Mouse (Mus musculus) heart, embryonic 13.5 days (tissue): ENCODE data around the gene Magoh. TPM values are rescaled to one million over a fixed set of nuclear protein-coding genes. Genes with fewer than 3 reads are reported as not detected.
A peak's percentile ranks its signal among the peaks of the same experiment; 100 is the strongest.

Experiments
- ATAC-seq: fragments of 200-750 bp; cut with Nextera tagmentation; 2 replicates; pipeline ENCODE4 v1.8.0; 2017; ENCODE audit warnings: moderate TSS enrichment; ENCODE audit not compliant: insufficient number of reproducible peaks, low FRiP score, low TSS enrichment; ENCODE audit errors: extremely low read depth
- H3K27ac ChIP-seq: fragments of 300-500 bp; sonication (generic); replicated peaks from 2 replicates; pipeline ENCODE4 v1.5.1; 2015; ENCODE audit warnings: moderate library complexity, mild to moderate bottlenecking, inconsistent platforms
- H3K27me3 ChIP-seq: fragments of 300-500 bp; sonication (generic); replicated peaks from 2 replicates; pipeline ENCODE4 v1.6.1; 2015; ENCODE audit warnings: mild to moderate bottlenecking, inconsistent platforms
- H3K36me3 ChIP-seq: fragments of 300-500 bp; sonication (generic); 2 replicates; pipeline ENCODE4 v1.6.1; 2015; ENCODE audit warnings: mild to moderate bottlenecking, inconsistent platforms
- H3K4me1 ChIP-seq: fragments of 300-500 bp; sonication (generic); 2 replicates; pipeline ENCODE4 v1.6.1; 2015; ENCODE audit warnings: inconsistent platforms
- H3K4me2 ChIP-seq: fragments of 300-500 bp; sonication (generic); 2 replicates; pipeline ENCODE4 v1.6.1; 2015; ENCODE audit warnings: inconsistent platforms, mild to moderate bottlenecking, moderate library complexity
- H3K4me3 ChIP-seq: fragments of 300-500 bp; sonication (generic); 2 replicates; pipeline ENCODE4 v1.5.1; 2015; ENCODE audit warnings: moderate library complexity, mild to moderate bottlenecking, inconsistent platforms
- H3K9ac ChIP-seq: fragments of 300-500 bp; sonication (generic); 2 replicates; pipeline ENCODE4 v1.6.1; 2015; ENCODE audit warnings: inconsistent platforms, mild to moderate bottlenecking, moderate library complexity
- H3K9me3 ChIP-seq: fragments of 300-500 bp; sonication (generic); 2 replicates; pipeline ENCODE4 v1.6.1; 2016; ENCODE audit warnings: inconsistent platforms
- WGBS: fragments of 180-500 bp; shearing (Covaris S2); methylation state at CpG from one replicate; pipeline ENCODE4 v1.1.7; 2015; ENCODE audit warnings: mixed read lengths; 5-methylcytosine and 5-hydroxymethylcytosine counted together
- polyA plus RNA-seq: library from polyadenylated mRNA; unstranded; fragments of >200 nt; fragmentation: Nextera tagmentation; extraction: Ambion mirVana; gene quantifications from 2 replicates; pipeline ENCODE4 v1.2.1, GENCODE M21; 2015

Gene Magoh
- polyA plus RNA-seq, 1 experiment from 2014 or later: 94.1 TPM

- no peaks in the 10 kb centered on the region for H3K36me3 ChIP-seq
- WGBS: 56% methylated on average over 7 of the region's 7 CpGs
- peak overlapping the region; percentile 72; the same call in 1 of the 2 replicates for H3K4me2 ChIP-seq
- no peak overlapping the region; the same call in 1 of the 2 replicates for H3K9ac ChIP-seq
- H3K4me3 ChIP-seq: no peak overlapping the region
- no peaks in the 10 kb centered on the region for H3K9me3 ChIP-seq
- no peak overlapping the region for H3K27ac ChIP-seq
- H3K4me1 ChIP-seq: peaks cover 10% of the 10 kb centered on the region
- H3K27me3 ChIP-seq: peaks cover 76% of the 10 kb centered on the region
- ATAC-seq: no peak
Observed at GRCm38 (mm10) chr4:107846795-107847194, 32.8 kb upstream of the Magoh start.

- Histone ChIP-seq H3K9ac (no peak overlapping the region), H3K4me1 (peaks cover 10% of the 10 kb centered on the region), H3K27ac (no peak overlapping the region), H3K4me3 (no peak overlapping the region), H3K36me3 (no peaks in the 10 kb centered on the region), H3K27me3 (peaks cover 63% of the 10 kb centered on the region), H3K4me2 (no peak overlapping the region), H3K9me3 (no peaks in the 10 kb centered on the region)
- WGBS: 66% methylated on average over 5 of the region's 5 CpGs
- ATAC-seq: no peak
Observed at GRCm38 (mm10) chr4:107848546-107848945, 31.0 kb upstream of the Magoh start.

DNA sequence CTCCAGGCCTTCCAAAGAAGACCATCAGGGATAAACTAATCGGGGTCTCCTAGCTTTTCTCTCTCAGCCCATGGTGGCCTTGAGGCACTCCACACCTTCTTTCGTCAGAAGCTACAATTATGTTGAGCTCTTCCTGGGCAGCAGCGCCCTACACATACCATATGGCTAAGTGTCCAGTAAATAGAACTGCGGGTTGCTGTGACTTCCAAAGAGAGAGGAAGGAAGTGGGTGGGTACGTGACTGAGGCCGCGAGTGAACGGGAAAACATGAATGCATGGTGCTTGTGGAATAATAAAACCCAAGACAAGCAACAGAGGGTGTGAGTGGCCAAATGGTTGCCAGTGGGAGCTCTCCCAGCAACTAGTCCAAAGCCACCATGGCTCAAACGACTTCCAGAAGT, 29.9 kb upstream of the Magoh start:
- no peak overlapping the region for H3K9ac ChIP-seq

DNA sequence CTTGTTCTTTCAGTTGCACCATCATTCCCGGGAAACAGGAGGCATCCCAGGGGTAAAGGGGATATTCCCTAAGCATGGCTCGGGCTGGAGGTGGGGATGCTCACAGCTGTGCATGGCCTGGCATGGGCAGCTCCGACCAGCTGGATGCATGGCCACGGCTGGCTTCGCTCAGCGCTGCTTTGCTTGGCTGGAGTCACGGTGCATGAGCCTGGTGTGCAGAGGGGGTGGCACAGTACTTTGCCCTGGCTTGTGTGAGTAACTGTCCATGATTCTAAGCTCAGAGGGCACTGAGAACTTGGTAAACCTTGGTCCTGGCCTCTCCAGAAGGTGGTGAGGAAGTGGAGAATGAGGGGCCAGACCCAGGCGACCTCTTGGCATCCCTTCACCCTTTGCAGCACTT, 29.5 kb upstream of the Magoh start:
- peaks cover 57% of the 10 kb centered on the region for H3K27me3 ChIP-seq
- ATAC-seq: no peak
- H3K27ac ChIP-seq: no peak overlapping the region
- H3K4me3 ChIP-seq: no peak overlapping the region
- H3K36me3 ChIP-seq: no peaks in the 10 kb centered on the region
- H3K9me3 ChIP-seq: no peaks in the 10 kb centered on the region
- no peak overlapping the region for H3K9ac ChIP-seq
- WGBS: 79% methylated on average over 8 of the region's 8 CpGs
- H3K4me1 ChIP-seq: peaks cover 10% of the 10 kb centered on the region
- H3K4me2 ChIP-seq: no peak overlapping the region

More for the DNA sequence above, 29.9 kb upstream of the Magoh start:
- H3K27me3 ChIP-seq: peaks cover 56% of the 10 kb centered on the region
- H3K4me1 ChIP-seq: peaks cover 10% of the 10 kb centered on the region
- H3K27ac ChIP-seq: no peak overlapping the region
- no peak overlapping the region for H3K4me2 ChIP-seq
- H3K9me3 ChIP-seq: no peaks in the 10 kb centered on the region
- 74% methylated on average over 9 of the region's 9 CpGs for WGBS
- H3K4me3 ChIP-seq: no peak overlapping the region
- no peak for ATAC-seq
- no peaks in the 10 kb centered on the region for H3K36me3 ChIP-seq

- no peaks in the 10 kb centered on the region for H3K36me3 ChIP-seq
- H3K27me3 ChIP-seq: peaks cover 30% of the 10 kb centered on the region
- H3K4me3 ChIP-seq: no peak overlapping the region
- H3K4me1 ChIP-seq: no peaks in the 10 kb centered on the region
- no peaks in the 10 kb centered on the region for H3K9me3 ChIP-seq
- H3K4me2 ChIP-seq: no peak overlapping the region
- no peak overlapping the region for H3K9ac ChIP-seq
- no peak overlapping the region for H3K27ac ChIP-seq
- WGBS: 86% methylated on average over 8 of the region's 8 CpGs
- ATAC-seq: no peak
Observed at GRCm38 (mm10) chr4:107853333-107853732, 26.2 kb upstream of the Magoh start.

- Histone ChIP-seq H3K27me3 (peaks cover 25% of the 10 kb centered on the region), H3K36me3 (no peaks in the 10 kb centered on the region), H3K4me1 (no peaks in the 10 kb centered on the region), H3K9ac (no peak overlapping the region), H3K27ac (no peak overlapping the region), H3K9me3 (no peaks in the 10 kb centered on the region), H3K4me3 (no peak overlapping the region), H3K4me2 (no peak overlapping the region)
- no peak for ATAC-seq
- WGBS: 80% methylated on average over 7 of the region's 7 CpGs
Observed at GRCm38 (mm10) chr4:107853836-107854235, 25.7 kb upstream of the Magoh start.

- Histone ChIP-seq H3K36me3 (no peaks in the 10 kb centered on the region), H3K27me3 (peaks cover 10% of the 10 kb centered on the region; the same call in 1 of the 2 replicates), H3K4me1 (no peaks in the 10 kb centered on the region), H3K27ac (no peak overlapping the region), H3K4me2 (no peak overlapping the region), H3K9me3 (no peaks in the 10 kb centered on the region), H3K9ac (no peak overlapping the region), H3K4me3 (no peak overlapping the region)
- 64% methylated on average over 11 of the region's 11 CpGs for WGBS
- no peak for ATAC-seq
Observed at GRCm38 (mm10) chr4:107856958-107857686, 22.4 kb upstream of the Magoh start.

GRCm38 (mm10) chr4:107858995-107859394, 20.6 kb upstream of the Magoh start:
- ATAC-seq: no peak
- Histone ChIP-seq H3K4me3 (no peak overlapping the region), H3K27ac (no peak overlapping the region), H3K9me3 (no peaks in the 10 kb centered on the region), H3K36me3 (no peaks in the 10 kb centered on the region), H3K27me3 (peaks cover 10% of the 10 kb centered on the region; the same call in 1 of the 2 replicates), H3K4me1 (no peaks in the 10 kb centered on the region), H3K4me2 (no peak overlapping the region), H3K9ac (no peak overlapping the region)
- WGBS: 78% methylated on average over 7 of the region's 7 CpGs

DNA sequence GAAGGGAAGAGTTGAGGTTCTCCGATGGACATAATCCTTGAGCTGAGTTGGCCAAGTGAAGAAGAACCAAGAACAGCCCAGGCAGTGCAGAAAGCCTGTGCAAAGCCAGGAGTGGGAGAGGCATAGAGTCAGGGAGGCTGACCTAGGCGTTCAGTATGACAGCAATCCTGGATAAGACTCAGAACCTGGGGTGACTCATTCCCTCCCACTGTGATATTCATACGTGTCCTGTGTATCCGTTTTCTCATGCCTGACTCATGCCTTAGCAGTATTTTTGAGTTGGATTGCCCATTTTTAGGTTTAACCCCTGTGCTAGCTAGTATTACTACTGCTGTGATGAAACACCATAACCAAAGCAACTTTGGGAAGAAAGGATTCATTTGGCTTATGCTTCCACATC, 14.7 kb upstream of the Magoh start:
- H3K9me3 ChIP-seq: no peaks in the 10 kb centered on the region
- ATAC-seq: no peak
- no peak overlapping the region for H3K27ac ChIP-seq
- no peak overlapping the region for H3K9ac ChIP-seq
- no peak overlapping the region for H3K4me3 ChIP-seq
- 60% methylated on average over 4 of the region's 4 CpGs for WGBS
- H3K4me1 ChIP-seq: no peaks in the 10 kb centered on the region
- no peaks in the 10 kb centered on the region for H3K36me3 ChIP-seq
- H3K27me3 ChIP-seq: no peaks in the 10 kb centered on the region
- no peak overlapping the region for H3K4me2 ChIP-seq

DNA sequence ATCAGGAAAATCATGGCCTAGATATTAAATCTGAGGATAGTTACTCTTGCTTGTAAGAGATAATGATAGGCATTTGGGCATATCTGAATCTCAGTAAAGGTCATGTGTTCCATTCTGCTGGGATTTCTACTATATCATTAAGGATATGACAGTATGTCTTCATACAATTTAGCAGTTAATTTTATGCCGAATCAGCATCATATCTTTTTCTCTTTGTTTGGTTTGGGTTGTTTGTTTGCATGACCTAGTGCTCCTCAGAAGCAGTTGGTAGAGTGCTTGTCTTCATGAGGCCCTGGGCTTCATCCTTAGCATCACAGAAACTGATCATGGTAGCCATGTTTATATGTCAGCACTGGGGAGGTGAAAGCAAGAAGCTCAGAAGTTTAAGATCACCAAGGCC, 2.1 kb downstream of the Magoh start:
- Histone ChIP-seq H3K9me3 (no peaks in the 10 kb centered on the region), H3K27me3 (no peaks in the 10 kb centered on the region), H3K4me1 (peaks cover 13% of the 10 kb centered on the region), H3K4me2 (no peak overlapping the region), H3K9ac (no peak overlapping the region), H3K27ac (no peak overlapping the region), H3K4me3 (no peak overlapping the region), H3K36me3 (peaks cover 58% of the 10 kb centered on the region)
- no peak for ATAC-seq
- WGBS: 84% methylated on average over 1 of the region's 1 CpGs

DNA sequence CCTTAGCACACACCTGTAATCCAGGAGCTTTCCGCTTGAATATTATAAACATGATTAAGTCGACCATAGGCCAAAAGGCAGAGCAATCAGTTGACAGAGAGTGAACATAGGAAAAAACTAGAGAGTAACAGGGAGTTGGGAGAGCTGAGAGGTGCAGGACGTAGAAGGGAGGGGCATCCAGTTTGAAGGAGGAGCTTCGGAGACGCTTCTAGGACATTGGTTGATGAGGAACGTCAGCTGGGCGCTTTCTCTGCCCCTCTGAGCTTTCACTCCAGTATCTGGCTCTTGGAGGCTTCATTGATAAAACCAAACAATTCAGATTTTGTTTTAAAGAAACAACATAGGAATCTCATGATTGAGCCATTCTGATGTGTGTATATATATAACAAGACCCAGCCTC, 6.8 kb downstream of the Magoh start:
- no peak overlapping the region for H3K4me2 ChIP-seq
- no peak overlapping the region for H3K4me3 ChIP-seq
- ATAC-seq: no peak
- H3K4me1 ChIP-seq: peaks cover 17% of the 10 kb centered on the region
- no peaks in the 10 kb centered on the region for H3K9me3 ChIP-seq
- H3K27ac ChIP-seq: no peak overlapping the region
- H3K9ac ChIP-seq: no peak overlapping the region
- WGBS: 80% methylated on average over 7 of the region's 7 CpGs
- no peaks in the 10 kb centered on the region for H3K27me3 ChIP-seq
- peaks cover 67% of the 10 kb centered on the region for H3K36me3 ChIP-seq

DNA sequence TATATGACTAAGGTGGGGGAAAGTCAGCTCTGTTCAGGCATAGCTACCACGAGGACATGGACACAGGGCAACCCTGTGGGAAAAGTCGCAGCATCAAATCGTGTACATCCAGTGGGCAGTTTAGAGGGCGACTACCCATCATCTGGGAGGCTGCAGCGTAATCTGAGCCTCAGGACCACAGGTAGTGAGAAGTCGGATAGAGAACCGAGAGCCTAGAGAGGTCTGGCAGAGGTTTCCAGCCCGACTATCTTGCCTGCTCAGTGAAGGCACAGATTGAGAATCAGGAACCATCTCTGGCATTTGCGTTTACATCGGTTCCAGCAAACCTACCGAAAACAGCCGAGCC, 9.8 kb downstream of the Magoh start:
- Histone ChIP-seq H3K4me3 (peak overlapping the region; percentile 65), H3K36me3 (peaks cover 65% of the 10 kb centered on the region), H3K27me3 (no peaks in the 10 kb centered on the region), H3K9me3 (no peaks in the 10 kb centered on the region), H3K4me1 (peaks cover 17% of the 10 kb centered on the region), H3K4me2 (peak overlapping the region; percentile 84), H3K27ac (peak overlapping the region; percentile 89), H3K9ac (peak overlapping the region; percentile 85)
- ATAC-seq: no peak
- WGBS: under 1% methylated on average over 12 of the region's 12 CpGs
